Mouse (Mus musculus) neural tube, embryonic 13.5 days (tissue): ENCODE data around the gene Ccdc60. TPM values are rescaled to one million over a fixed set of nuclear protein-coding genes. Genes with fewer than 3 reads are reported as not detected.

ENCODE experiments used
- ATAC-seq: fragments of 200-750 bp; cut with Nextera tagmentation; 2 replicates; pipeline ENCODE4 v1.8.0; 2017; ENCODE audit warnings: low read depth, mild to moderate bottlenecking, moderate TSS enrichment, moderate library complexity
- H3K27ac ChIP-seq: fragments of 300-500 bp; sonication (generic); replicated peaks from 2 replicates; pipeline ENCODE4 v1.5.1; 2015; ENCODE audit warnings: moderate library complexity, mild to moderate bottlenecking, inconsistent platforms
- H3K27me3 ChIP-seq: fragments of 300-500 bp; sonication (generic); 2 replicates; pipeline ENCODE4 v1.6.1; 2015; ENCODE audit warnings: mild to moderate bottlenecking, inconsistent platforms
- H3K36me3 ChIP-seq: fragments of 300-500 bp; sonication (generic); 2 replicates; pipeline ENCODE4 v1.6.1; 2015; ENCODE audit warnings: mild to moderate bottlenecking, inconsistent platforms
- H3K4me1 ChIP-seq: fragments of 300-500 bp; sonication (generic); replicated peaks from 2 replicates; pipeline ENCODE4 v1.6.1; 2015; ENCODE audit warnings: inconsistent platforms
- H3K4me2 ChIP-seq: fragments of 300-500 bp; sonication (generic); 2 replicates; pipeline ENCODE4 v1.6.1; 2015; ENCODE audit warnings: inconsistent platforms, mild to moderate bottlenecking, moderate library complexity
- H3K4me3 ChIP-seq: fragments of 300-500 bp; sonication (generic); 2 replicates; pipeline ENCODE4 v1.5.1; 2015; ENCODE audit warnings: mild to moderate bottlenecking, inconsistent platforms
- H3K9ac ChIP-seq: fragments of 300-500 bp; sonication (generic); 2 replicates; pipeline ENCODE4 v1.6.1; 2015; ENCODE audit warnings: moderate library complexity, mild to moderate bottlenecking, inconsistent platforms
- H3K9me3 ChIP-seq: fragments of 300-500 bp; sonication (generic); 2 replicates; pipeline ENCODE4 v1.6.1; 2016; ENCODE audit warnings: inconsistent platforms
- WGBS: fragments of 180-500 bp; shearing (Covaris S2); methylation state at CpG from one replicate; pipeline ENCODE4 v1.1.7; 2015; 5-methylcytosine and 5-hydroxymethylcytosine counted together
- polyA plus RNA-seq: library from polyadenylated mRNA; unstranded; fragments of >200 nt; fragmentation: Nextera tagmentation; extraction: Ambion mirVana; gene quantifications from 2 replicates; pipeline ENCODE4 v1.2.1, GENCODE M21; 2015

The Ccdc60 gene
- polyA plus RNA-seq, 1 experiment from 2014 or later, result 0.82 TPM

DNA sequence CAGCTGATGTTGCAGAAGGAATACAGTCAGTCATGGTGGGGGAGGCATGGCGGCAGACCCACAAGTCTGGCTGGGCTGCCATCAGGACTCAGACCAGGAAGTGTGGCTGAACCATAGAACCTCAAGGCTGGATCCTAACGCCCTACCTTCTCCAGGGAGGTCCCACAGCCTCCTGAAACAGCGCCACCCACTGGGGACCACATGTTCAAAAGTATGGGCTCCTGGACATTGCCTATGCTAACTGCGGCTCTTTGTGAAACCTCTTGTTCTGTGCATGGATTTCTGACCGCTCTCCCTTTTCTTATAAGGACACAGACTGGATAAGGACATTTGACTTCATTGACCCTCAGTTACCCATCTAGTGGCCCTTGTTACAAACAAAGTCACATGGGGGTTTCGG, 64.8 kb downstream of the Ccdc60 start:
- no peak overlapping the region for H3K27ac ChIP-seq
- WGBS, result 76% methylated on average over 6 of the region's 6 CpGs
- H3K4me2 ChIP-seq, result no peak overlapping the region
- H3K9ac ChIP-seq, result no peak overlapping the region
- no peak for ATAC-seq
- no peak overlapping the region for H3K4me3 ChIP-seq
- H3K4me1 ChIP-seq, result no peaks in the 10 kb centered on the region
- H3K9me3 ChIP-seq, result no peaks in the 10 kb centered on the region
- no peaks in the 10 kb centered on the region for H3K36me3 ChIP-seq
- no peaks in the 10 kb centered on the region for H3K27me3 ChIP-seq

DNA sequence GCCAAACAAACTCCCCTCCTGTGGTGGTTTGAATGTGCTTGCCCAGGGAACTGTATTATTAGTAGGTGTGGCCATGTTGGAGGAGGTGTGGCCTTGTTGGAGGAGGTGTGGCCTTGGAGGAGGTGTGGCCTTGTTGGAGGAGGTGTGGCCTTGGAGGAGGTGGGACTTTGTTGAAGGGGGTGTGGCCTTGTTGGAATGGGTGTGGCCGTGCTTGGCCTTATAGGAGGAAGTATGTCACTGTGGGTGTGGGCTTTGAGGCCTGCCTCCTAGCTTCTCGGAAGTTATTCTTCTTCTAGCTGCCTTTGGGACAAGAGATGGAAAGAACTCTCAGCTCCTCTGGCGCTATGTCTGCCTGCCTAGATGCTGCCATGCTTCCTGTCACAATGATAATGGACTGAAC, 66.9 kb downstream of the Ccdc60 start:
- H3K4me3 ChIP-seq, result no peak overlapping the region
- WGBS, result 95% methylated on average over 3 of the region's 3 CpGs
- H3K36me3 ChIP-seq, result no peaks in the 10 kb centered on the region
- no peak overlapping the region for H3K9ac ChIP-seq
- no peaks in the 10 kb centered on the region for H3K9me3 ChIP-seq
- H3K4me1 ChIP-seq, result no peaks in the 10 kb centered on the region
- H3K27me3 ChIP-seq, result no peaks in the 10 kb centered on the region
- no peak for ATAC-seq
- no peak overlapping the region for H3K27ac ChIP-seq
- H3K4me2 ChIP-seq, result no peak overlapping the region

DNA sequence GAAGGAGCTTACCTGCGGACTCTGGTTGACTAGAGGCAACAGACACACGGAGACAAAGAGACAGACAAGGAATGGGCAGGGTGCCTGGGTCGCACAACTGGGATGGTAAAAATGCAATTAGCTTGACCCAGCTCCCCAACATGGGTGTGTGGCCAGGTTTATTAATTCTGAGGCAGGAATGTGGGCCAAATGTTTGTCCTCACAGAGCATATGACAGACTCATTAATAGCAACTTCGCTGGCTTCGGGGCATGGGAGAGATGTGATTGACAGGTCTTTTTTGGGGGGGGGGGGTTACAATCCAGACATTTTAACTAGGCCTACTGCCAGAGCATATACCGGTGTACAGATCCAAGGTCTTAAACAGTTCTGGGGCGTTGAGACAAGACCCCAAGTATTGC, 69.5 kb downstream of the Ccdc60 start:
- Histone ChIP-seq H3K9ac (no peak overlapping the region), H3K36me3 (no peaks in the 10 kb centered on the region), H3K9me3 (no peaks in the 10 kb centered on the region), H3K27ac (no peak overlapping the region), H3K4me1 (no peaks in the 10 kb centered on the region), H3K4me3 (no peak overlapping the region), H3K27me3 (no peaks in the 10 kb centered on the region), H3K4me2 (no peak overlapping the region)
- no peak for ATAC-seq
- WGBS, result 86% methylated on average over 7 of the region's 7 CpGs

DNA sequence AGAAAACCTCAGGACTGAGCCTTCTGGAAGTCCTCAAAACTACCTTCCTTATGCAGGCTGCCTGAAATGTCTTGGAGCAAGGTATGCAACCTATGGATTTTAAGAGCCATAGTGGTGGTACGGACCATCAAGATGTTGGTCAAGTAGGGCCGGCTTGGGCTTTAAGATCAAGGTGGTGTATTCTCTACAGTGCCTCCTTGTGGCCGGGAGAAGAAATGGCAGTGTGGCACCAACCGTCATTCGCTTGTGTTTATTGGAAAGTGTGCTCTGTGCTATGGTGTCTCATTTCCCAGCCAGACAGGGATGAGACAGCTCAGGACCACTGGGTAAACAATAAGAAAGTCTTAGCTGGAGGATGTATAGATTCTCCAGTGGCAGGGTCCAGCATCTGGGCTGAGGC, 76.1 kb downstream of the Ccdc60 start:
- Histone ChIP-seq H3K27ac (no peak overlapping the region), H3K9me3 (no peaks in the 10 kb centered on the region), H3K36me3 (no peaks in the 10 kb centered on the region), H3K4me2 (no peak overlapping the region), H3K9ac (no peak overlapping the region), H3K4me1 (peaks cover 25% of the 10 kb centered on the region), H3K27me3 (no peaks in the 10 kb centered on the region), H3K4me3 (no peak overlapping the region)
- ATAC-seq, result no peak
- 60% methylated on average over 5 of the region's 5 CpGs for WGBS

DNA sequence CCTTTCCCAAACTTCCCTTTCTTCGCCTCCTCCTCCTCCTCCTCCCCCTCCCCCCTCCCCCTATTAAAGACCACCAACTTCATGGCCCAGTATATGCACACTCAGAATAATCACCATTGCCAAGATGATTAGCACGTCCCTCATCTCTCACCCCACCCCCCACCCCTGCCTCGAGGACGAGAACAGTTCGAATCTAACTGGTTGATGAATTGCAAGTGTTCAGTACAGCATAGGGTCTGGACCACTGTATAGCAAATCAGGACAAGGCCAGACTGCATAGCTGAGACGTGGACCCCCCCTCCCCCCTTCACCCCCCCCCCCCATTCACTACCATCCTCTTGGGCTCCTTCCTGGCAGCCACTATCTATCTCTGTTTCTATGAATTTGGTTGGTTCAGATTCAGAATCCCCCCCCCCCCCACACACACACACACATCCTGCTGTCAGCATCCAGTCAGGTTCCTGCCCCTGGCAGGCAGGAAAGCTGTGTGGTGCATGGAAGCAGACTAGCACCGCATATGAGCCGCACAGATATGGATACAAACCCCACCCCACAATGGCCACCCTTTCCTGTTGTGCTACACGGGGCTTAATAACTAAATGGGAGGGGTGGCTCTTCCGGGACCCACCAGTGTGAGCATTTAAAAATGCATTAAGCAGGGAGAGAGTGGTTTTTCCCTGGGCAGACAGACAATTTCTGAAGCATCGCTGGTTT, 79.2 kb downstream of the Ccdc60 start:
- 0 out of 2 replicates have a peak overlapping the region, but pooled peaks have one; percentile 11 for H3K4me2 ChIP-seq
- H3K4me1 ChIP-seq, result peaks cover 29% of the 10 kb centered on the region
- no peaks in the 10 kb centered on the region for H3K36me3 ChIP-seq
- H3K9me3 ChIP-seq, result no peaks in the 10 kb centered on the region
- no peak overlapping the region for H3K4me3 ChIP-seq
- ATAC-seq, result peak; percentile 45; the same call in 1 of the 2 replicates
- 27% methylated on average over 11 of the region's 11 CpGs for WGBS
- no peak overlapping the region for H3K9ac ChIP-seq
- H3K27me3 ChIP-seq, result no peaks in the 10 kb centered on the region
- H3K27ac ChIP-seq, result peak overlapping the region; percentile 70

DNA sequence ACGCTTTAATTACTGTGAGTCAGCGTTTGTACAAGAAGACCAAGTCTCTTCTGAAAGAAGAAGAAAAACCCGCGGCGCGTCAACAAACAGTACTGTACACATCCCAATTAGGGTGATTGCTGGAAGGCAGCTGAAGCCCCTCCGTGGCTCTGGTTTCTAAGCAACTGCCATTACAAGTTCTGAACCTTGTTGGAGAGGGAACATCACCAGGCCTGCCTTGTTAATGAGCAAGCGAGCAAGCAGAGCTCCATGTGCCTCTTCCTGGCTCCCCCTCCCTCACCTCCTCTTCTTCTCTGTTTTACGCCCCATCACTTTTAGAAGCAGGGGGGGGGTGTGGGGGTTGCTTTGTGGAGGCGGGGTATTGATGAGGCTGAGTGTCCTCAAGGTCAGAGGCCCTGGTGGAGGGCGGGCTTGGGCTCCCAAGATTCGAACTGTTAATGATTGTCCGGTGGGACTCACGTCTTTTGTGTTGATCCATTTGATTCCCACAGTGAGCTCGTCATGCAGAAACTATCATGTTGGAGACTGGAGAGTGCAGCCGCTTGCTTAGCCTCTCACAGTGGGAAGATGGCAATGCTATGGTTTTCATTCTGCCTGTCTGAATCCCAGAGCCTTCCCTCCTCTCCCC, 79.9 kb downstream of the Ccdc60 start:
- ATAC-seq, result peak; percentile 66
- H3K27me3 ChIP-seq, result no peaks in the 10 kb centered on the region
- no peak overlapping the region for H3K9ac ChIP-seq
- peak overlapping the region; percentile 11 for H3K4me2 ChIP-seq
- no peak overlapping the region for H3K4me3 ChIP-seq
- H3K27ac ChIP-seq, result peak overlapping the region; percentile 70
- 17% methylated on average over 16 of the region's 16 CpGs for WGBS
- H3K9me3 ChIP-seq, result no peaks in the 10 kb centered on the region
- no peaks in the 10 kb centered on the region for H3K36me3 ChIP-seq
- H3K4me1 ChIP-seq, result peaks cover 29% of the 10 kb centered on the region

DNA sequence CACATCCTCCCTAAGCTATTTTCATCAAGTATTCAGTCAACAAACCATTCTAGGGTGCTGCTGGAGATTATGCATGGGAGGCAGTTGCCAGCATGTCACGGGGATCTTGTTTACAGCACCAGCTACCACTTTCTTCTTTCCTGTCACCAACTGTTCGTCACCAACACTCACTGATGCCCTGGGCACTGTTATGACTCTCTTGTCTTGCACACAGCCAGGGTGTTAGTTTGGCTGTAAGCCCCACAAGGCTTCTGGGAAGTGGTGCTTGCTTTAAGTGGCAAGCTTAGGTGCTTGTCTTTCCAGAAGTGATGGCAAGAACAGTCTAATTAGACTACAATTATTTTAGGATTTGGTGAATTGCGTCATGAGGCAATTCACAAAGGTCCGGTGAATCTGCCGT, 86.1 kb downstream of the Ccdc60 start:
- Histone ChIP-seq H3K9ac (no peak overlapping the region), H3K9me3 (no peaks in the 10 kb centered on the region), H3K4me3 (no peak overlapping the region), H3K4me2 (no peak overlapping the region), H3K36me3 (no peaks in the 10 kb centered on the region), H3K27ac (no peak overlapping the region), H3K4me1 (0 out of 2 replicates have a peak, but pooled peaks cover 4% of the 10 kb centered on the region), H3K27me3 (no peaks in the 10 kb centered on the region)
- 70% methylated on average over 5 of the region's 5 CpGs for WGBS
- no peak for ATAC-seq

DNA sequence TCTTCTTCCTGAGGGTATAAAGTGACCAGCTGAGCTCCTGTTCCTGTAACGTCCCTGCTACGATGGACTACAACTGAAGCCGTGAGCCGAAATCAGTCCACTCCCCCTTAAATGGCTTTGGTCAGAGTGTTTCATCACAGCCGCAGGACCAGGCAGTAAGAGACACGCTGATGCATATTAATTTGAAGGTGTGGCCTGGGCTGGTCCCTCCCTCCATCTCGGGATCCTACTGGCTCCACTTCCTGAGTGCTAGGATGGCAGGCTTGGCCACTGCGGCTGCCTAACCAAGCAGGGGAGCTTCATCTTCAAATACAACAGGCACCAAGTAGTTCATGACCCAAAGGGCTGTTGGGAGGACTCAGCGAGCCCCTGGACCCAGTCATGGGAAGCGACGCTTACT, 94.3 kb downstream of the Ccdc60 start:
- H3K4me2 ChIP-seq, result no peak overlapping the region; the same call in 1 of the 2 replicates

DNA sequence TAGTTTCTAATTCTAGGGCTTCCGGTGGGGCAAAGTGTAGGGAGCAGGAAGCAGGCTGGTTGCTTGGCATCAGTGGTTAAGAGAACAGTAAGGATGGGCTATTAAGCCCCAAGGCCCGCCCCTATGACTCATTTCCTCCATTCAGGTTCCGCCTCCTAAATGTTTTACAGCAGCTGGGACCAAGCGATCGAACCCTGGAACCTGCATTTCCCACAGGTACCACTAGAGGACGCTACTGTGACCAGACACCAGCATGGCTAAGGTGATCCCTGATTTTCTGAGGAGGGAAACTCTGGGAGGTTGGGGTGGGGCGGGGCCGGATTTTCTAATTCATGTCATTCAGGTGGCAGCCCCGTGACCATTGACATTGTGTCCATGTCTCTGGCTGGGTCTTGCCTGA, 96.1 kb downstream of the Ccdc60 start:
- no peaks in the 10 kb centered on the region for H3K36me3 ChIP-seq
- H3K27ac ChIP-seq, result no peak overlapping the region
- H3K4me1 ChIP-seq, result peaks cover 6% of the 10 kb centered on the region; the same call in 1 of the 2 replicates
- H3K9me3 ChIP-seq, result no peaks in the 10 kb centered on the region
- WGBS, result 66% methylated on average over 9 of the region's 9 CpGs
- H3K27me3 ChIP-seq, result no peaks in the 10 kb centered on the region
- H3K9ac ChIP-seq, result no peak overlapping the region
- no peak overlapping the region for H3K4me3 ChIP-seq
- no peak for ATAC-seq
- no peak overlapping the region for H3K4me2 ChIP-seq

More for the DNA sequence above, 94.3 kb downstream of the Ccdc60 start:
- no peaks in the 10 kb centered on the region for H3K36me3 ChIP-seq
- no peak overlapping the region for H3K4me3 ChIP-seq
- no peaks in the 10 kb centered on the region for H3K9me3 ChIP-seq
- H3K9ac ChIP-seq, result no peak overlapping the region
- no peaks in the 10 kb centered on the region for H3K27me3 ChIP-seq
- ATAC-seq, result no peak
- H3K27ac ChIP-seq, result no peak overlapping the region
- peaks cover 6% of the 10 kb centered on the region; the same call in 1 of the 2 replicates for H3K4me1 ChIP-seq
- WGBS, result 35% methylated on average over 11 of the region's 11 CpGs

DNA sequence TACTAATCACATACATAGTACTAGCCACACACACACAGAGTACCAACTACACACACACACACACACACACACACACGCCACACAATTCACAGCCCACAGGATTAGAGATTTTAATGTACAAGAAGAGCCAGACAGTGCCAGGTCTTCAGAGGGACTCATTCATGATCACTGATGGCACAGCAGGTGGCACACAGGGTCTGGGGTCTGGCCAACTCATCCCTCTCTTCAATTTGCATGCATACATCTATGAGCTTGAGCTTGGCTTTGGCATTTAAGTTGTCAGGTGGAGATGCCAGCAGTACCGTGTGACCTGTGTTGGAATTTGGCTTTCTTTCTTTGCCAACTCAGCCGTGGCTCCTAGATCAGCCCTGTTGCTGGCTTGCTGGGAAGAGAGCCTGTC, 97.2 kb downstream of the Ccdc60 start:
- 84% methylated on average over 3 of the region's 3 CpGs for WGBS
- Histone ChIP-seq H3K27ac (no peak overlapping the region), H3K27me3 (no peaks in the 10 kb centered on the region), H3K4me2 (no peak overlapping the region), H3K9me3 (no peaks in the 10 kb centered on the region), H3K4me1 (peaks cover 6% of the 10 kb centered on the region; the same call in 1 of the 2 replicates), H3K4me3 (no peak overlapping the region), H3K36me3 (no peaks in the 10 kb centered on the region), H3K9ac (no peak overlapping the region)
- no peak for ATAC-seq

DNA sequence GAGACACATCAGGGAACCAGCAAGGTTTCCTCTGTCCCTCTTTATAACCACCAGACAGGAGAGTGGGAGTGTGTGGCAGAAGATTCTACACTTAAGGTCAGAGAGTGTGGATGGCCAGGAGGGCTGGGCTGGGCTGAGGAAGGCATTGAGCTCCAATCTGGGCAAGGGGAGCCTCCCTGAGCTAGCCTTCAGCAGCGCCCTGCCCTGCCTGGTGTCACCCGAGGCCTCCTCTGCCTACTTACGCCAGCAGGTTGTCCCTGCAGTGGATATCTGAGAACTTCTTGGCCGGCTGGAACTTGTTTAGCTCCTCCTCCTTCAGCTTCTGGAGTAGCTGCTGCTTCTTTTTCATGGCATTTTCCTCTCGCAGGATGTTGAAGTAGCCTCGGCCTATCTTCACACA, 99.0 kb downstream of the Ccdc60 start:
- WGBS, result 57% methylated on average over 6 of the region's 6 CpGs
- no peak overlapping the region for H3K4me3 ChIP-seq
- no peak overlapping the region for H3K27ac ChIP-seq
- no peaks in the 10 kb centered on the region for H3K36me3 ChIP-seq
- H3K4me1 ChIP-seq, result peaks cover 6% of the 10 kb centered on the region; the same call in 1 of the 2 replicates
- no peak overlapping the region for H3K4me2 ChIP-seq
- ATAC-seq, result no peak
- no peaks in the 10 kb centered on the region for H3K27me3 ChIP-seq
- no peak overlapping the region for H3K9ac ChIP-seq
- H3K9me3 ChIP-seq, result no peaks in the 10 kb centered on the region

DNA sequence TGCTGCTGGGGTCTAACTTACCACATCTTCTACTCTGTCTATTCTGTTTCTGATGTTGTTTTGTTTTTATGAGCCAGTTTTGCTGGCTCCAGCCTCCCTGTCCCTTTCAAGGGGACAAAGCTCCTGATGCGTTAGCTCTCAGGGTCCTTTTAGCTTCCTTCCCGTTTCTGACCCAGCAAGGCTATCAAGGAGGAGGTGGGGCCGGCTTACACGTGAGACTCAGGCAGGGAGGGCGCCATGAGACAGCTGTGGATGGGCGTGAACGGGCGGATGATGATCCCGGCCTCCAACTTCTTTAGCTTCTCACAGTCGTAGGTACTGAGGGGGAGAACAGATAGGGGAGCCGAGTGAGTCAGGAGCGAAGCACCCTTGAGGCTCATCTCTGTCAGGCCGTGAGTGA, 108.2 kb downstream of the Ccdc60 start:
- no peak overlapping the region for H3K4me2 ChIP-seq
- H3K9me3 ChIP-seq, result no peaks in the 10 kb centered on the region
- H3K36me3 ChIP-seq, result no peaks in the 10 kb centered on the region
- ATAC-seq, result no peak
- no peak overlapping the region for H3K27ac ChIP-seq
- no peaks in the 10 kb centered on the region for H3K27me3 ChIP-seq
- 22% methylated on average over 13 of the region's 13 CpGs for WGBS
- H3K4me3 ChIP-seq, result no peak overlapping the region
- H3K4me1 ChIP-seq, result no peaks in the 10 kb centered on the region
- H3K9ac ChIP-seq, result no peak overlapping the region
